Mouse (Mus musculus) left cerebral cortex, adult 2 months (tissue): ENCODE results near the gene 4933417A18Rik. TPM values are rescaled to one million over a fixed set of nuclear protein-coding genes. Genes with fewer than 3 reads are reported as not detected.
"Not testable (repeated sequence)": the region's sequence is repeated elsewhere in the genome, so short reads cannot be mapped to it uniquely, and the experiment has no call there.

Experiments used
- DNase-seq, 2 experiments: peaks; one replicate each; pipeline ENCODE4 v3.0.0; 2021 to 2022; ENCODE audit warnings: low spot score in 2 of 2, mixed read lengths in 1 of 2; ENCODE audit errors: extremely low spot score in 1 of 2
- H3K27ac ChIP-seq: fragments of 200-600 bp; 2 replicates; pipeline ENCODE4 v1.8.1; 2022
- H3K4me3 ChIP-seq: fragments of 200-600 bp; 2 replicates; pipeline ENCODE4 v1.8.1; 2022
- CTCF ChIP-seq: fragments of 200-600 bp; IDR thresholded peaks from 2 replicates; pipeline ENCODE4 v1.8.1; 2022; ENCODE audit warnings: antibody characterized with exemption, mild to moderate bottlenecking, moderate library complexity
- intact Hi-C: fragments of 180-260 bp; cut with DNase I; formaldehyde crosslinking; loops from one replicate; pipeline ENCODE4 v1.15.1; 2025
- total RNA-seq, 2 experiments: library from RNA; stranded (reverse); gene quantifications; 2 replicates each; pipeline ENCODE4 v1.2.3; 2021

4933417A18Rik gene
- total RNA-seq, 2 experiments from 2014 or later = not detected

- no peak for DNase-seq
- Histone ChIP-seq H3K4me3 (no peak overlapping the region), H3K27ac (no peak overlapping the region)
- intact Hi-C loops = no loop called here
- no peak for TF ChIP-seq CTCF
These were observed 32.7 kb downstream of the 4933417A18Rik start for GRCm38 (mm10) chr13:34956901-34957300.

- DNase-seq, intact Hi-C loops, H3K4me3 ChIP-seq: not testable (repeated sequence)
These were observed 33.9 kb downstream of the 4933417A18Rik start for GRCm38 (mm10) chr13:34958158-34958557.

GRCm38 (mm10) chr13:34960996-34961770 lies 37.0 kb downstream of the 4933417A18Rik start:
- no peak for DNase-seq
- TF ChIP-seq CTCF = no peak
- intact Hi-C loops = no loop called here

More at GRCm38 (mm10) chr13:34958158-34958557, 33.9 kb downstream of the 4933417A18Rik start:
- H3K27ac ChIP-seq = not testable (repeated sequence)

GRCm38 (mm10) chr13:34963511-34964397 lies 39.5 kb downstream of the 4933417A18Rik start, which contains the start of gene Eci3:
Gene Eci3 (minus strand): TSS chr13:34963810.
- intact Hi-C loops = no loop called here
- H3K27ac ChIP-seq = no peak within 1 kb of the TSS
- H3K4me3 ChIP-seq = peak within 1 kb of the TSS; percentile 36
- TF ChIP-seq CTCF = no peak
- DNase-seq = peak in 1 of 2 experiments; percentile 10

More at GRCm38 (mm10) chr13:34960996-34961770, 37.0 kb downstream of the 4933417A18Rik start:
- no peak overlapping the region for H3K27ac ChIP-seq
- H3K4me3 ChIP-seq = no peak overlapping the region

GRCm38 (mm10) chr13:34964419-34964818 lies 40.2 kb downstream of the 4933417A18Rik start:
- Histone ChIP-seq H3K27ac (no peak overlapping the region), H3K4me3 (peak overlapping the region; percentile 36)
- DNase-seq = no peak
- TF ChIP-seq CTCF = no peak
- intact Hi-C loops = no loop called here

GRCm38 (mm10) chr13:34964866-34965265 lies 40.7 kb downstream of the 4933417A18Rik start:
- H3K27ac ChIP-seq = no peak overlapping the region
- no peak for DNase-seq
- peak overlapping the region; percentile 36 for H3K4me3 ChIP-seq
- TF ChIP-seq CTCF = no peak
- intact Hi-C loops = no loop called here

GRCm38 (mm10) chr13:34965647-34966046 lies 41.4 kb downstream of the 4933417A18Rik start:
- intact Hi-C loops, H3K4me3 ChIP-seq, H3K27ac ChIP-seq, DNase-seq: not testable (repeated sequence)

- H3K27ac ChIP-seq, DNase-seq, H3K4me3 ChIP-seq: not testable (repeated sequence)
- intact Hi-C loops = loop anchor here (2.0 kb wide), 1 partner anchor 60 kb away; no protein-coding TSS in a partner anchor
These were observed 48.2 kb downstream of the 4933417A18Rik start for GRCm38 (mm10) chr13:34972456-34972855.

GRCm38 (mm10) chr13:34973149-34973548 lies 48.9 kb downstream of the 4933417A18Rik start:
- Histone ChIP-seq H3K4me3 (no peak overlapping the region), H3K27ac (no peak overlapping the region)
- DNase-seq = no peak
- peak; percentile 68 for TF ChIP-seq CTCF
- intact Hi-C loops = loop anchor here (2.0 kb wide), 1 partner anchor 60 kb away; no protein-coding TSS in a partner anchor

GRCm38 (mm10) chr13:34973770-34974169 lies 49.6 kb downstream of the 4933417A18Rik start:
- peak; percentile 3; the same call in 1 of the 2 replicates for TF ChIP-seq CTCF
- no peak overlapping the region for H3K27ac ChIP-seq
- H3K4me3 ChIP-seq = no peak overlapping the region
- DNase-seq = no peak
- intact Hi-C loops = loop anchor here (2.0 kb wide), 1 partner anchor 61 kb away; no protein-coding TSS in a partner anchor

- H3K4me3 ChIP-seq = no peak overlapping the region
- intact Hi-C loops = no loop called here
- H3K27ac ChIP-seq = no peak overlapping the region
- no peak for TF ChIP-seq CTCF
- no peak for DNase-seq
These were observed 51.9 kb downstream of the 4933417A18Rik start for GRCm38 (mm10) chr13:34976116-34976515.

GRCm38 (mm10) chr13:34977410-34977809 lies 53.2 kb downstream of the 4933417A18Rik start:
- H3K27ac ChIP-seq = no peak overlapping the region
- DNase-seq = no peak
- intact Hi-C loops = no loop called here
- no peak for TF ChIP-seq CTCF
- H3K4me3 ChIP-seq = no peak overlapping the region

- H3K27ac ChIP-seq, intact Hi-C loops, H3K4me3 ChIP-seq, DNase-seq: not testable (repeated sequence)
These were observed 54.4 kb downstream of the 4933417A18Rik start for GRCm38 (mm10) chr13:34978635-34979034.

GRCm38 (mm10) chr13:34983479-34983878 lies 59.3 kb downstream of the 4933417A18Rik start:
- H3K4me3 ChIP-seq, DNase-seq, intact Hi-C loops, H3K27ac ChIP-seq: not testable (repeated sequence)
